Comparison of ENCODE assay signal across 28 mouse cellular contexts in the genomic region with DNA sequence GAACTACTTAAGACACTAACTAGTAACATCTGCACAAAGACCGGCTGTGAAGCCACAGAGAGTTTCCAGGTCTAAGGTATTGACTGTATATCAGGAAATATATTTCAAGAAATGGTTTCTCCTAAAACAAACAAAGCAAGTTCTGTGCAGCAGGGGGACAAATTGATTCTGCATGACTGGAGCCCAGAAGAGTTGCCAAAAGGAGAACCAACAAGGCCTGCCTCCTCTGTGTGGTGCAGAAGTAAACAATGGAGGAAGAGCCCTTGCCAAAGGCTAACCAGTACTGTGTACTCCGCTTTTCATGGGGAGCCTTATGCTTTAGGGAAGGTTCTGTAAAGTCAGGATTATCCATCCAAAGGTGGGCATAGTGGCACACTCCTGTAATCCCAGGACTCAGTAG. TPM values are rescaled to one million over a fixed set of nuclear protein-coding genes. Genes with fewer than 3 reads are reported as not detected.
DNase-seq lines count a peak whose midpoint lies in the region; ATAC-seq and TF ChIP-seq lines count a peak whose summit lies in the region.
"Had no signal": no experiment of that assay in that cellular context is flagged by ENCODE, and none has a peak within 500 bp of the region (broad histone marks: within the 10 kb centered on the region; RNA-seq: fewer than 3 reads in every experiment).

No protein-coding gene starts in this region.

- TF ChIP-seq EP300 in MEL (IDR thresholded peaks at IDR 0.05; ENCODE audit: low read depth in 1 of 2, low read length in 2 of 2), result 0 out of 4 replicates have a peak, but pooled peaks have one; percentile 21 to 26

- no peak overlapping the region for H3K4me2 ChIP-seq in hindbrain, postnatal 0 days (ENCODE audit: low read depth, low read length)
- no peak overlapping the region for H3K4me2 ChIP-seq in hindbrain, embryonic 16.5 days (ENCODE audit: low read length)
- no peak overlapping the region for H3K4me2 ChIP-seq in embryonic facial prominence, embryonic 14.5 days (ENCODE audit: low read depth, low read length)
- no peak overlapping the region for H3K4me2 ChIP-seq in liver, embryonic 12.5 days
- H3K4me2 ChIP-seq: heart, embryonic 13.5 days; hindbrain, embryonic 14.5 days; limb, embryonic 13.5 days; liver, embryonic 11.5 days; midbrain, embryonic 13.5 days; neural tube, embryonic 15.5 days; stomach, embryonic 15.5 days had no signal

- no peak overlapping the region for H3K4me3 ChIP-seq in hindbrain, postnatal 0 days (ENCODE audit: low read length)
- no peak overlapping the region for H3K4me3 ChIP-seq in hindbrain, embryonic 16.5 days (ENCODE audit: low read length)
- no peak overlapping the region for H3K4me3 ChIP-seq in MEL (ENCODE audit: control insufficient read depth in 1 of 2, insufficient read depth in 1 of 2, low read depth in 2 of 2, low read length in 2 of 2)
- no peak overlapping the region for H3K4me3 ChIP-seq in embryonic facial prominence, embryonic 14.5 days (ENCODE audit: low read depth, low read length)
- H3K4me3 ChIP-seq in liver, embryonic 12.5 days, result no peak overlapping the region
- H3K4me3 ChIP-seq: heart, embryonic 13.5 days; limb, embryonic 13.5 days; midbrain, embryonic 13.5 days; neural tube, embryonic 15.5 days; stomach, embryonic 15.5 days had no signal

- no peak overlapping the region for H3K9ac ChIP-seq in hindbrain, postnatal 0 days (replicated peaks; ENCODE audit: low read length)
- H3K9ac ChIP-seq in hindbrain, embryonic 16.5 days (ENCODE audit: low read depth, low read length), result no peak overlapping the region
- no peak overlapping the region for H3K9ac ChIP-seq in MEL (ENCODE audit: control insufficient read depth, low read depth, low read length, poor library complexity, severe bottlenecking)
- no peak overlapping the region for H3K9ac ChIP-seq in embryonic facial prominence, embryonic 14.5 days (ENCODE audit: low read depth, low read length)
- no peak overlapping the region for H3K9ac ChIP-seq in liver, embryonic 12.5 days
- H3K9ac ChIP-seq: heart, embryonic 13.5 days; hindbrain, embryonic 14.5 days; limb, embryonic 13.5 days; liver, postnatal 0 days; midbrain, embryonic 13.5 days; neural tube, embryonic 15.5 days; stomach, embryonic 15.5 days had no signal

- TF ChIP-seq CTCF in hindbrain, postnatal 0 days (IDR thresholded peaks at IDR 0.05; ENCODE audit: low read depth), result no peak
- no peak for TF ChIP-seq CTCF in MEL (IDR thresholded peaks at IDR 0.05 in 2 of 3, conservative IDR thresholded peaks at IDR 0.05 in 1 of 3; ENCODE audit: control insufficient read depth in 1 of 3, insufficient read depth in 1 of 3, low read depth in 2 of 3, low read length in 3 of 3, poor library complexity in 1 of 3, severe bottlenecking in 1 of 3)

- H3K4me1 ChIP-seq in hindbrain, postnatal 0 days (ENCODE audit: insufficient read depth, low read length), result peaks cover 4% of the 10 kb centered on the region; the same call in 1 of the 2 replicates
- H3K4me1 ChIP-seq in hindbrain, embryonic 16.5 days (ENCODE audit: control insufficient read depth, insufficient read depth, low read depth, low read length), result peaks cover 2% of the 10 kb centered on the region; the same call in 1 of the 2 replicates
- peaks cover 53 to 70% of the 10 kb centered on the region in 2 experiments for H3K4me1 ChIP-seq in MEL (ENCODE audit: control insufficient read depth in 1 of 2, insufficient read depth in 2 of 2, low read length in 2 of 2)
- peaks cover 9% of the 10 kb centered on the region; the same call in 1 of the 2 replicates for H3K4me1 ChIP-seq in embryonic facial prominence, embryonic 14.5 days (ENCODE audit: control insufficient read depth, insufficient read depth, low read length)
- H3K4me1 ChIP-seq in liver, embryonic 12.5 days, result no peaks in the 10 kb centered on the region
- H3K4me1 ChIP-seq: midbrain, embryonic 13.5 days; stomach, embryonic 15.5 days had no signal

- no peaks in the 10 kb centered on the region for H3K79me2 ChIP-seq in MEL (ENCODE audit: control insufficient read depth, insufficient read depth, low read length, poor library complexity)

- no peak for ATAC-seq in hindbrain, postnatal 0 days
- ATAC-seq in hindbrain, embryonic 16.5 days, result no peak
- ATAC-seq in embryonic facial prominence, embryonic 14.5 days (ENCODE audit: low read depth), result no peak
- ATAC-seq in liver, embryonic 12.5 days, result no peak
- ATAC-seq: forebrain, embryonic 16.5 days; liver, postnatal 0 days; midbrain, embryonic 13.5 days had no signal

- H3K36me3 ChIP-seq in hindbrain, postnatal 0 days (ENCODE audit: insufficient read depth, low read length), result no peaks in the 10 kb centered on the region
- no peaks in the 10 kb centered on the region for H3K36me3 ChIP-seq in hindbrain, embryonic 16.5 days (ENCODE audit: control insufficient read depth, insufficient read depth, low read length)
- peaks cover 0 to 52% of the 10 kb centered on the region in 2 experiments; a peak in 2 of 4 replicates for H3K36me3 ChIP-seq in MEL (ENCODE audit: control insufficient read depth in 1 of 2, insufficient read depth in 2 of 2, low read length in 2 of 2)
- no peaks in the 10 kb centered on the region for H3K36me3 ChIP-seq in embryonic facial prominence, embryonic 14.5 days (ENCODE audit: control insufficient read depth, insufficient read depth, low read length)
- H3K36me3 ChIP-seq in liver, embryonic 12.5 days, result no peaks in the 10 kb centered on the region
- H3K36me3 ChIP-seq: heart, embryonic 13.5 days; limb, embryonic 13.5 days; midbrain, embryonic 13.5 days; neural tube, embryonic 15.5 days; stomach, embryonic 15.5 days had no signal

- DNase-seq in cerebellum, postnatal 10 days, result peak; percentile 50 to 54
- DNase-seq in cerebellum, adult 8-10 months, result no peak
- DNase-seq in hindbrain, postnatal 0 days (ENCODE audit: low spot score), result peak; percentile 45
- peak; percentile 82 for DNase-seq in MEL (ENCODE audit: low read depth, low spot score)
- DNase-seq in embryonic facial prominence, embryonic 14.5 days (ENCODE audit: low spot score), result peak; percentile 29
- DNase-seq: adrenal gland, postnatal 25 days; embryo, embryonic 11 days; heart, postnatal 10 days; kidney, postnatal 10 days; liver, postnatal 0 days; retina, postnatal 1 day; right cerebral cortex, postnatal 14 days had no signal

- no peak for TF ChIP-seq RAD21 in MEL (IDR thresholded peaks at IDR 0.05; ENCODE audit: low read depth, low read length)

- no peak overlapping the region for H3K27ac ChIP-seq in hindbrain, postnatal 0 days
- H3K27ac ChIP-seq in hindbrain, embryonic 16.5 days (ENCODE audit: low read depth, low read length), result no peak overlapping the region
- peak overlapping the region; percentile 26; the same call in 1 of the 2 replicates for H3K27ac ChIP-seq in MEL (ENCODE audit: control insufficient read depth, low read depth, low read length)
- H3K27ac ChIP-seq in embryonic facial prominence, embryonic 14.5 days (replicated peaks; ENCODE audit: low read depth, low read length), result no peak overlapping the region
- no peak overlapping the region for H3K27ac ChIP-seq in liver, embryonic 12.5 days
- H3K27ac ChIP-seq: heart, embryonic 13.5 days; hindbrain, embryonic 14.5 days; limb, embryonic 13.5 days; macrophage; midbrain, embryonic 13.5 days; neural tube, embryonic 15.5 days; stomach, embryonic 15.5 days had no signal

- H3K9me3 ChIP-seq in hindbrain, postnatal 0 days (ENCODE audit: low read length), result no peaks in the 10 kb centered on the region
- no peaks in the 10 kb centered on the region for H3K9me3 ChIP-seq in hindbrain, embryonic 16.5 days (ENCODE audit: control insufficient read depth, low read length)
- H3K9me3 ChIP-seq in MEL (replicated peaks; ENCODE audit: insufficient read depth, low read length), result no peaks in the 10 kb centered on the region
- H3K9me3 ChIP-seq in embryonic facial prominence, embryonic 14.5 days (ENCODE audit: control insufficient read depth, low read length), result no peaks in the 10 kb centered on the region
- no peaks in the 10 kb centered on the region for H3K9me3 ChIP-seq in liver, embryonic 12.5 days (replicated peaks)
- H3K9me3 ChIP-seq: heart, embryonic 13.5 days; limb, embryonic 13.5 days; midbrain, embryonic 13.5 days; neural tube, embryonic 15.5 days; stomach, embryonic 15.5 days had no signal

- no peaks in the 10 kb centered on the region for H3K27me3 ChIP-seq in hindbrain, postnatal 0 days (ENCODE audit: insufficient read depth, low read length)
- H3K27me3 ChIP-seq in hindbrain, embryonic 16.5 days (replicated peaks; ENCODE audit: control insufficient read depth, insufficient read depth, low read length), result no peaks in the 10 kb centered on the region
- H3K27me3 ChIP-seq in MEL (ENCODE audit: control insufficient read depth in 1 of 2, insufficient read depth in 2 of 2, low read length in 2 of 2), result no peaks in the 10 kb centered on the region
- no peaks in the 10 kb centered on the region; the same call in 1 of the 2 replicates for H3K27me3 ChIP-seq in embryonic facial prominence, embryonic 14.5 days (replicated peaks; ENCODE audit: control insufficient read depth, insufficient read depth, low read length)
- H3K27me3 ChIP-seq in liver, embryonic 12.5 days (replicated peaks), result peaks cover 10% of the 10 kb centered on the region
- H3K27me3 ChIP-seq: CH12.LX; limb, embryonic 13.5 days; midbrain, embryonic 13.5 days; neural tube, embryonic 15.5 days; stomach, embryonic 15.5 days had no signal

- 63% methylated on average over 2 of the region's 2 CpGs for WGBS in hindbrain, postnatal 0 days
- 66% methylated on average over 2 of the region's 2 CpGs for WGBS in hindbrain, embryonic 16.5 days
- WGBS in embryonic facial prominence, embryonic 14.5 days, result 53% methylated on average over 2 of the region's 2 CpGs
- WGBS in liver, embryonic 12.5 days (ENCODE audit: insufficient replicate concordance), result 74% methylated on average over 2 of the region's 2 CpGs

- TF ChIP-seq POLR2A in MEL (IDR thresholded peaks at IDR 0.05; ENCODE audit: control insufficient read depth in 1 of 2, insufficient read depth in 1 of 2, low read depth in 1 of 2, low read length in 2 of 2, poor library complexity in 1 of 2), result no peak

TF ChIP-seq in MEL, 35 proteins besides CTCF, POLR2A, EP300 and RAD21 (continues in another document):
- TF ChIP-seq ELF1 (IDR thresholded peaks at IDR 0.05; ENCODE audit: low read depth, low read length) (no peak), BHLHE40 (IDR thresholded peaks at IDR 0.05; ENCODE audit: borderline replicate concordance, low read depth, low read length) (no peak), ZKSCAN1 (IDR thresholded peaks at IDR 0.05; ENCODE audit: low read depth, low read length) (no peak), NELFE (IDR thresholded peaks at IDR 0.05; ENCODE audit: low read depth, low read length) (no peak)

RNA-seq across cellular contexts. Expression of a gene that starts 1.2 kb away (rescaled TPM):
- not detected in 2 replicates for total RNA-seq in hindbrain, postnatal 0 days (2014; rRNA removed)
- 0.24 and 0.32 TPM in 2 replicates for polyA plus RNA-seq in hindbrain, postnatal 0 days (2015; fragmentation: Nextera tagmentation; extraction: Ambion mirVana)
- polyA plus RNA-seq in hindbrain, embryonic 16.5 days (2015; fragmentation: Nextera tagmentation; extraction: Ambion mirVana), result 0.22 and 0.25 TPM in 2 replicates
- 0.42 and 0.85 TPM in 2 replicates for total RNA-seq in MEL (2012; rRNA removed)
- under 1 TPM in 1 of 2 experiments, not detected in 1; 0.84 TPM for polyA plus RNA-seq in MEL (2012; ENCODE audit: insufficient read depth in 1 of 2, insufficient read length in 2 of 2, low read depth in 1 of 2, low replicate concordance in 2 of 2, missing spikeins in 1 of 2)
- polyA plus RNA-seq in embryonic facial prominence, embryonic 14.5 days (2014; fragmentation: Nextera tagmentation; extraction: Ambion mirVana), result 0.81 and 0.86 TPM in 2 replicates
- polyA plus RNA-seq in liver, embryonic 12.5 days (2016; fragmentation: Nextera tagmentation; extraction: Ambion mirVana), result not detected in 2 replicates
- total RNA-seq: adrenal gland, adult 18-20 months; CH12.LX; hematopoietic stem cell, adult 5-6 weeks; megakaryocyte-erythroid progenitor cell, adult 5-6 weeks had no signal
- polyA plus RNA-seq: C2C12; heart, embryonic 13.5 days; liver, embryonic 11.5 days; liver, postnatal 0 days; macrophage had no signal
